Mouse (Mus musculus): ENCODE results near the gene Eva1a. TPM values are rescaled to one million over a fixed set of nuclear protein-coding genes. Genes with fewer than 3 reads are reported as not detected.

The Eva1a gene
- polyA plus RNA-seq, 1 experiment from 2014 or later: 0.72 TPM

DNA sequence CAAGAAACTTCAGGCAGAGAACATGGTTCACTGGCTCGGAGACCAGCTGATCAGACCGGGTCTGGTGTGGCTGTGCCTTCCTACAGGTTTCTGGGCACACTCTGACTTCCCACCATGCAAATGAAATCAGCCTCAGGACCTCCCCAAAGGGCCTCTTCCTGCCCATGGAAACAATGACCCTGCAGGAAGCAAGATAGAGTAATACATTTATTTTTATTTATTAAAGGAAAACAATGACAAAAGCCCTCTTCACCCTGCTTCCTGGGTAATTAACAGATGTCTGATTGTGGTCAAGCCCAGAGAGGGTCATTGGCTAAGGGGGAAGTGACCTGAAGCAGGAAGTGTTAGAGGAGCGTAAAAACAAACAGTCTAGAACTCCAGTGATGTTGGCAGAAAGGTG is 43.4 kb downstream of the Eva1a start:
- no peak overlapping the region for H3K4me2 ChIP-seq (ENCODE audit: low read length)
- H3K4me1 ChIP-seq (replicated peaks; ENCODE audit: control insufficient read depth, insufficient read depth, low read length): no peaks in the 10 kb centered on the region
- H3K27me3 ChIP-seq (replicated peaks; ENCODE audit: control insufficient read depth, insufficient read depth, low read length): no peaks in the 10 kb centered on the region
- H3K36me3 ChIP-seq (ENCODE audit: control insufficient read depth, insufficient read depth): no peaks in the 10 kb centered on the region
- H3K9me3 ChIP-seq (ENCODE audit: control insufficient read depth, low read length): no peaks in the 10 kb centered on the region
- H3K9ac ChIP-seq (replicated peaks; ENCODE audit: low read depth, low read length): no peak overlapping the region
- no peak for ATAC-seq
- WGBS: 69% methylated on average over 3 of the region's 3 CpGs
- no peak overlapping the region for H3K27ac ChIP-seq (ENCODE audit: low read length)
- H3K4me3 ChIP-seq (replicated peaks; ENCODE audit: low read length): no peak overlapping the region

DNA sequence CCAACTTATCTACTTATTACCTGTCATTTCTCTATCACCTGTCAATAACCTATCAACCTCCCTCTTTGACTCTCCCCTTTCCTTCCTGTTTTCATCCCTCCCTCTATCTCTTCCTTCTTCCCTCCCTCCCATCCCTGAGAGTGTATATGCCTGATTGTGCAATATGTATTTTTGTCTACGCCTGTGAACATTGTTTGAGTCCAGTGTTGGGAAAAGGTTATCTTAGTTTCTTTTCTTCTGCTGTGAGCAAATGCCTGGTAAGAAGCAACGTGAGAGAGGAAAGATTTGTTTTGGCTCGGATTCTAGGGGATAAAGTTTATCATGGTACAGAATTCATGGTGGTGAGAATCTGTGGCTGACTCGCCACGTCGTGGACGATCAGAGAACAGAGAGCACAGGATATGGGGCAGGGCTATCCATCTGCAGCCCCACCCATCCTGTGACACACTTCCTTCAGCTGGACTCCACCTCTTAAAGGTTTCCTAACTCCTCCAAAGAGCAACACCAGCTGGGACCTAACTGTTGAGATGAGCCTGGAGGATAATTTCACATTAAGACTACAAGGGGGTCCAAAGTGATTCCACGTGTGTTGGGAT is 44.6 kb downstream of the Eva1a start:
- no peaks in the 10 kb centered on the region for H3K36me3 ChIP-seq (ENCODE audit: control insufficient read depth, insufficient read depth)
- no peaks in the 10 kb centered on the region for H3K4me1 ChIP-seq (replicated peaks; ENCODE audit: control insufficient read depth, insufficient read depth, low read length)
- ATAC-seq: no peak
- no peaks in the 10 kb centered on the region for H3K9me3 ChIP-seq (ENCODE audit: control insufficient read depth, low read length)
- no peak overlapping the region for H3K4me3 ChIP-seq (replicated peaks; ENCODE audit: low read length)
- no peak overlapping the region for H3K4me2 ChIP-seq (ENCODE audit: low read length)
- H3K27me3 ChIP-seq (replicated peaks; ENCODE audit: control insufficient read depth, insufficient read depth, low read length): no peaks in the 10 kb centered on the region
- H3K27ac ChIP-seq (ENCODE audit: low read length): no peak overlapping the region
- WGBS: 91% methylated on average over 8 of the region's 8 CpGs
- no peak overlapping the region for H3K9ac ChIP-seq (replicated peaks; ENCODE audit: low read depth, low read length)

DNA sequence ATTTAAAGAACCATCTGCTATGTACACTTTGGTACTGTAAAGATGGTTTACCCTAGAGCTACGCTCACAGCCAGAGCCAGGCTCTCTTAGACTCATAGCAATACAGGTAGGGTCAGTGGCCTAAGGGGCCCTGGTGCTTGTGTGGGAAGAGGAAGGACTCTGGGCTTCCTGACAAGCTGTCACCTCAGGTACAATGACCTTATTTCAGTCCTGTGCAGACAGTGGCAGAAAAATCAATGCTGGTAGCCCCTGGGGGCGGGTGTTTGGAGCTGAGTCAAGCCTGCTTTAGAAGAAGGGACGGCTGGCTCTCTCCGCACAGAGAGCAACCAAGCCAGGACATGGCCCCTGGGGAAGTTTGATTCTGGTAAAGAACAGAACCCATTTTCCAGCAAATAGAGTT is 47.3 kb downstream of the Eva1a start:
- no peak overlapping the region for H3K27ac ChIP-seq (ENCODE audit: low read length)
- H3K4me3 ChIP-seq (replicated peaks; ENCODE audit: low read length): no peak overlapping the region
- no peak overlapping the region for H3K4me2 ChIP-seq (ENCODE audit: low read length)
- H3K9ac ChIP-seq (replicated peaks; ENCODE audit: low read depth, low read length): no peak overlapping the region
- H3K4me1 ChIP-seq (replicated peaks; ENCODE audit: control insufficient read depth, insufficient read depth, low read length): peaks cover 5% of the 10 kb centered on the region
- H3K36me3 ChIP-seq (ENCODE audit: control insufficient read depth, insufficient read depth): no peaks in the 10 kb centered on the region
- ATAC-seq: no peak
- H3K27me3 ChIP-seq (replicated peaks; ENCODE audit: control insufficient read depth, insufficient read depth, low read length): peaks cover 5% of the 10 kb centered on the region; the same call in 1 of the 2 replicates
- 82% methylated on average over 4 of the region's 4 CpGs for WGBS
- H3K9me3 ChIP-seq (ENCODE audit: control insufficient read depth, low read length): no peaks in the 10 kb centered on the region

DNA sequence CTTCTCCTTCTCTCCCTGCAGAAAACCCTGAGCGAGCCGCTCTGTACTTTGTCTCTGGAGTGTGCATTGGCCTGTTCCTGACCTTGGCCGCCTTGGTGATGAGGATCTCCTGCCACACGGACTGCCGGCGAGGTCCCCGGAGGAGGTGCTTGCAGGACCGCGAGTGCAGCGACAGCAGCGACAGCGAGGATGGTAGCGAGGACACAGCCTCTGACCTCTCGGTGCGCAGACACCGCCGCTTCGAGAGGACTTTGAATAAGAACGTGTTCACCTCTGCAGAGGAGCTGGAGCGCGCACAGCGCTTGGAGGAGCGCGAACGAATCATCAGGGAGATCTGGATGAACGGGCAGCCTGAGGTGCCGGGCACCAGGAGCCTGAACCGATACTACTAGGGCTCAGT is 50.9 kb downstream of the Eva1a start:
- Histone ChIP-seq H3K27me3 (replicated peaks; ENCODE audit: control insufficient read depth, insufficient read depth, low read length) (peaks cover 5% of the 10 kb centered on the region; the same call in 1 of the 2 replicates), H3K4me3 (replicated peaks; ENCODE audit: low read length) (peak overlapping the region; percentile 34), H3K27ac (ENCODE audit: low read length) (no peak overlapping the region), H3K9ac (replicated peaks; ENCODE audit: low read depth, low read length) (peak overlapping the region; percentile 45), H3K4me1 (replicated peaks; ENCODE audit: control insufficient read depth, insufficient read depth, low read length) (peaks cover 5% of the 10 kb centered on the region), H3K36me3 (ENCODE audit: control insufficient read depth, insufficient read depth) (no peaks in the 10 kb centered on the region), H3K4me2 (ENCODE audit: low read length) (peak overlapping the region; percentile 64), H3K9me3 (ENCODE audit: control insufficient read depth, low read length) (no peaks in the 10 kb centered on the region)
- WGBS: 1% methylated on average over 28 of the region's 28 CpGs
- no peak for ATAC-seq

DNA sequence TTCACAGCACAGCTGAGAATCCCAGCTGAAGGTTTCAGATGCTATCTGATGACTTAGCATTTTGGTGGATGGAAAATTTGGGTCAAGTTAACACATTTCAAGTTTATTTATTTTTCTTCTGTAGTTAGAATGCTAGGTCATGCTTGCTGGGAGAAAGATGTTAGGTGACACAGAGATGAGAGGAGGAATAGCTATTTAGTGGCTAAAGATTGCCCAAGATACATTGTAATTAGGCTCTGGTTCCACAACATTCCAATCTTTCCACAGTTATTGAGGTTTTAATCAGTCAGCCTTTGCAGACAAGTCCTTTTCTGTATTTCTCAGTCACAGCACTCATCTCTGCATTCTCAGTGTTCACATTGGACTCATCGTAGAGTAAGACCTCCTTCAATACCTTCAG is 56.9 kb downstream of the Eva1a start:
- 97% methylated on average over 1 of the region's 1 CpGs for WGBS
- H3K36me3 ChIP-seq (ENCODE audit: control insufficient read depth, insufficient read depth): no peaks in the 10 kb centered on the region
- no peaks in the 10 kb centered on the region for H3K9me3 ChIP-seq (ENCODE audit: control insufficient read depth, low read length)
- H3K4me3 ChIP-seq (replicated peaks; ENCODE audit: low read length): no peak overlapping the region
- H3K4me2 ChIP-seq (ENCODE audit: low read length): no peak overlapping the region
- H3K27ac ChIP-seq (ENCODE audit: low read length): no peak overlapping the region
- no peak for ATAC-seq
- H3K27me3 ChIP-seq (replicated peaks; ENCODE audit: control insufficient read depth, insufficient read depth, low read length): no peaks in the 10 kb centered on the region
- no peak overlapping the region for H3K9ac ChIP-seq (replicated peaks; ENCODE audit: low read depth, low read length)
- H3K4me1 ChIP-seq (replicated peaks; ENCODE audit: control insufficient read depth, insufficient read depth, low read length): no peaks in the 10 kb centered on the region

DNA sequence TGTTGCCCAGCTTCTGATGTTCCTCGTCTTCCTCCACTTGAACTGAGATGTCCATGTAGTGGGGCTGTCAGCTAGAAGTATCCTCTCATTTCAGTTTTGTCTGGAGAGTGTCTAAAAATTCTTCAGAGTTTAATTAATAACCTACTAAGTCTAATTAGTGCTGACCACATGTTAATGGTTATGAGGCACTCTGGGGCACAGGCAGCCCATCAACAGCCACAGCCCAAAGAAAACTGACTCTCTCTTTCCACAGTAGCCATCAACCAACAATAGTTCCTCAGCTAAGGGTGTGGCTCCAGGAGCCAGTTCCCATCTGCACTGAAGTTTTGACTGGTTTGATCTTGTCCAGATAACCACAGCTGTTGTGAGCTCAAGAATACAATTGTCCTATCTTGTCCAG is 57.6 kb downstream of the Eva1a start:
- Histone ChIP-seq H3K4me2 (ENCODE audit: low read length) (no peak overlapping the region), H3K4me3 (replicated peaks; ENCODE audit: low read length) (no peak overlapping the region), H3K36me3 (ENCODE audit: control insufficient read depth, insufficient read depth) (no peaks in the 10 kb centered on the region), H3K9me3 (ENCODE audit: control insufficient read depth, low read length) (no peaks in the 10 kb centered on the region), H3K4me1 (replicated peaks; ENCODE audit: control insufficient read depth, insufficient read depth, low read length) (no peaks in the 10 kb centered on the region), H3K9ac (replicated peaks; ENCODE audit: low read depth, low read length) (no peak overlapping the region), H3K27ac (ENCODE audit: low read length) (no peak overlapping the region), H3K27me3 (replicated peaks; ENCODE audit: control insufficient read depth, insufficient read depth, low read length) (no peaks in the 10 kb centered on the region)
- ATAC-seq: no peak
- WGBS: 89% methylated on average over 1 of the region's 1 CpGs

DNA sequence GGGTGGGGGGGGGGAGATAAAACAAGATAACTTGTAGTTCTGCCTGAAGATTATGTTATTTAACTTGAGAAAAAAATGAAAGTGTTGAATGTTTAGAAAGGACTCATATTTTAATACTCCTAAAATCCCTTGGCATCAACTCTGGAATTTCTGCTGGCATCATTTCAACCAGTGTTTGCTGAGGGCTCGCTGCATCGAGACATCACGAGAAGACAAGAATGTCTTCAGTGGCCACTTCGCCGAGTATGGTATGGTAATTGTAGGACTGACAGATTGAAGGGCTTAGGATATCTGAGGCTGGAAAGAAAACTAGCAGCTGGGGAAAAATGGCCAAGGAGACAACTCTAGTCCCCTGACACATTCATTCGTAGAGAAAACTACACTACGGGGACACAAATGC is 69.6 kb downstream of the Eva1a start:
- Histone ChIP-seq H3K27ac (ENCODE audit: low read length) (no peak overlapping the region), H3K9me3 (ENCODE audit: control insufficient read depth, low read length) (no peaks in the 10 kb centered on the region), H3K4me3 (replicated peaks; ENCODE audit: low read length) (no peak overlapping the region), H3K4me2 (ENCODE audit: low read length) (no peak overlapping the region), H3K9ac (replicated peaks; ENCODE audit: low read depth, low read length) (no peak overlapping the region), H3K4me1 (replicated peaks; ENCODE audit: control insufficient read depth, insufficient read depth, low read length) (no peaks in the 10 kb centered on the region), H3K36me3 (ENCODE audit: control insufficient read depth, insufficient read depth) (no peaks in the 10 kb centered on the region), H3K27me3 (replicated peaks; ENCODE audit: control insufficient read depth, insufficient read depth, low read length) (no peaks in the 10 kb centered on the region)
- 92% methylated on average over 7 of the region's 7 CpGs for WGBS
- no peak for ATAC-seq

DNA sequence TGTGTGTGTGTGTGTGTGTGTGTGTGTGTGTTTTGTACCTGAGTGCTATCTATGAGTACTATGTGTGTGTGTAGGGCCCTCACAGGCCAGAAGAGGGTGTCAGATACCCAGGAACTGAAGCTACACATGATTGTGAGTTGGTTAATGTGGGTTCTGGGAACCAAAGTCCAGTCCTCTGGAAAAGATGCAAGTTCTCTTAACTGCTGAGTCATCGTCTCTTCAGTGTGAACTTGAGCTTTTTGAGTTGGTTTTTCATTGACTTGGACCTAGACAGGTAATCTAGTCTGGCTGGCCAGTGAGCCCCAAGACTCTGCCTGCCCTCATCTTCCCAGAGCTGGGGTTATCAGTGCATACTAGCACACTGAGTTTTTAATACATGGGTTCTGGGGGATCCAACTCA is 70.3 kb downstream of the Eva1a start:
- Histone ChIP-seq H3K4me1 (replicated peaks; ENCODE audit: control insufficient read depth, insufficient read depth, low read length) (no peaks in the 10 kb centered on the region), H3K36me3 (ENCODE audit: control insufficient read depth, insufficient read depth) (no peaks in the 10 kb centered on the region), H3K9ac (replicated peaks; ENCODE audit: low read depth, low read length) (no peak overlapping the region), H3K9me3 (ENCODE audit: control insufficient read depth, low read length) (no peaks in the 10 kb centered on the region), H3K4me2 (ENCODE audit: low read length) (no peak overlapping the region), H3K27me3 (replicated peaks; ENCODE audit: control insufficient read depth, insufficient read depth, low read length) (no peaks in the 10 kb centered on the region), H3K27ac (ENCODE audit: low read length) (no peak overlapping the region), H3K4me3 (replicated peaks; ENCODE audit: low read length) (no peak overlapping the region)
- WGBS: 86% methylated on average over 1 of the region's 1 CpGs
- ATAC-seq: no peak

DNA sequence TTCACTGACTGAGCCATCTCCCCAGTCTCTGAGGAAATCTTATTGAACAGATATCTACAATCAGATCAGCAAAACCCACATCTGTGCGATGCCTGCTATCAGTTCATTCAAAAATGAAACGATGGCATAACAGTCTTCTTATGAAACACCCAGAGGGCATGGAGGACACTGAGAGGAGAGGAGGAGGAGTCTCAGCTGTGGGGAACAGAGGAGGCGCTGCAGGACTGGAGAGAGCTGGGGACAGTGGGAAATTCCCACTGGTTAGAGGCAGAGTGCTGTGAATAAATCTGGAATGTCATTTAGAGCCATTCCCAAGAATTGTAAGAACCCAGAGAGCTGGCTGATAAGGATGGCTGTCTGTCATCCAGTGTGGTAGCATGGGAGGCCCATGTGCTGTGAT is 70.7 kb downstream of the Eva1a start:
- Histone ChIP-seq H3K4me2 (ENCODE audit: low read length) (no peak overlapping the region), H3K4me1 (replicated peaks; ENCODE audit: control insufficient read depth, insufficient read depth, low read length) (no peaks in the 10 kb centered on the region), H3K9ac (replicated peaks; ENCODE audit: low read depth, low read length) (no peak overlapping the region), H3K36me3 (ENCODE audit: control insufficient read depth, insufficient read depth) (no peaks in the 10 kb centered on the region), H3K27me3 (replicated peaks; ENCODE audit: control insufficient read depth, insufficient read depth, low read length) (no peaks in the 10 kb centered on the region), H3K9me3 (ENCODE audit: control insufficient read depth, low read length) (no peaks in the 10 kb centered on the region), H3K4me3 (replicated peaks; ENCODE audit: low read length) (no peak overlapping the region), H3K27ac (ENCODE audit: low read length) (no peak overlapping the region)
- ATAC-seq: no peak
- WGBS: 92% methylated on average over 3 of the region's 3 CpGs

Data from forebrain, embryonic 16.5 days (tissue).